Mouse (Mus musculus): ENCODE data around the gene Chst15. TPM values are rescaled to one million over a fixed set of nuclear protein-coding genes. Genes with fewer than 3 reads are reported as not detected.

The Chst15 gene
- 18.5 and 24.4 TPM in 2 replicates for polyA plus RNA-seq (2015; fragmentation: Nextera tagmentation; extraction: Ambion mirVana)

GRCm38 (mm10) chr7:132317036-132317541, at the start of gene Chst15:
Gene Chst15 (minus strand): TSS chr7:132317228.
- Histone ChIP-seq H3K4me1 (ENCODE audit: control insufficient read depth, insufficient read depth, low read depth, low read length) (peaks cover 20% of the 10 kb centered on the region), H3K9ac (ENCODE audit: low read depth, low read length) (peak within 1 kb of the TSS; percentile 89), H3K27ac (ENCODE audit: low read depth, low read length) (peak within 1 kb of the TSS; percentile 87), H3K36me3 (ENCODE audit: control insufficient read depth, insufficient read depth, low read length) (no peaks in the 10 kb centered on the region), H3K4me3 (ENCODE audit: low read length) (peak within 1 kb of the TSS; percentile 83), H3K4me2 (ENCODE audit: low read length) (peak within 1 kb of the TSS; percentile 94), H3K27me3 (replicated peaks; ENCODE audit: control insufficient read depth, insufficient read depth, low read length) (no peaks in the 10 kb centered on the region), H3K9me3 (ENCODE audit: control insufficient read depth, low read length) (no peaks in the 10 kb centered on the region)
- peak; percentile 46 for ATAC-seq
- WGBS: under 1% methylated on average over 34 of the region's 34 CpGs

- Histone ChIP-seq H3K36me3 (ENCODE audit: control insufficient read depth, insufficient read depth, low read length) (no peaks in the 10 kb centered on the region), H3K9me3 (ENCODE audit: control insufficient read depth, low read length) (no peaks in the 10 kb centered on the region), H3K27me3 (replicated peaks; ENCODE audit: control insufficient read depth, insufficient read depth, low read length) (no peaks in the 10 kb centered on the region), H3K9ac (ENCODE audit: low read depth, low read length) (no peak overlapping the region), H3K4me1 (ENCODE audit: control insufficient read depth, insufficient read depth, low read depth, low read length) (no peaks in the 10 kb centered on the region; the same call in 1 of the 2 replicates), H3K27ac (ENCODE audit: low read depth, low read length) (no peak overlapping the region), H3K4me3 (ENCODE audit: low read length) (no peak overlapping the region), H3K4me2 (ENCODE audit: low read length) (no peak overlapping the region)
- 81% methylated on average over 5 of the region's 5 CpGs for WGBS
- no peak for ATAC-seq
Measured at GRCm38 (mm10) chr7:132365703-132366384, 48.8 kb upstream of the Chst15 start.

DNA sequence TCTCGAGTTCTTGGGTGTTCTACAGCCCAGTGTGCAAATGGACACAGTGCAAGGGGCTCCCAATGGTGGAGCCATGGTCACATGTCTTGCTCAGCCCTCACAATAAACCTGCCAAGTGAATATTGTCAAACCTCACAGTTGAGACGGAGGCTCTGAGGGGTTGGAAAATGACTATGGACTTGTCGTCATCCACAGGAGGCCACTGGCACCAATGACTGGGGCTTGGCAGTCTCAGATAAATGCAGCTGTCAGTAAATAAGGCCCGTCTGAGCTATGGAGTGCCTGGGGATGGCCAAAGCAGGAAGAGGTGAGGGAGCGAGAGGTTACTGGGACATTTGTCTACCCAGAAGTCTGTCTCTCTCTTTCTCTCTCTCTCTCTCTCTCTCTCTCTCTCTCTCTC, 48.1 kb upstream of the Chst15 start:
- 81% methylated on average over 5 of the region's 5 CpGs for WGBS
- Histone ChIP-seq H3K4me1 (ENCODE audit: control insufficient read depth, insufficient read depth, low read depth, low read length) (no peaks in the 10 kb centered on the region; the same call in 1 of the 2 replicates), H3K36me3 (ENCODE audit: control insufficient read depth, insufficient read depth, low read length) (no peaks in the 10 kb centered on the region), H3K27ac (ENCODE audit: low read depth, low read length) (no peak overlapping the region), H3K9ac (ENCODE audit: low read depth, low read length) (no peak overlapping the region), H3K4me2 (ENCODE audit: low read length) (no peak overlapping the region), H3K9me3 (ENCODE audit: control insufficient read depth, low read length) (no peaks in the 10 kb centered on the region), H3K4me3 (ENCODE audit: low read length) (no peak overlapping the region), H3K27me3 (replicated peaks; ENCODE audit: control insufficient read depth, insufficient read depth, low read length) (no peaks in the 10 kb centered on the region)
- ATAC-seq: no peak

- Histone ChIP-seq H3K27me3 (replicated peaks; ENCODE audit: control insufficient read depth, insufficient read depth, low read length) (no peaks in the 10 kb centered on the region), H3K9me3 (ENCODE audit: control insufficient read depth, low read length) (no peaks in the 10 kb centered on the region), H3K36me3 (ENCODE audit: control insufficient read depth, insufficient read depth, low read length) (no peaks in the 10 kb centered on the region), H3K9ac (ENCODE audit: low read depth, low read length) (no peak overlapping the region), H3K4me1 (ENCODE audit: control insufficient read depth, insufficient read depth, low read depth, low read length) (no peaks in the 10 kb centered on the region; the same call in 1 of the 2 replicates), H3K4me2 (ENCODE audit: low read length) (no peak overlapping the region), H3K4me3 (ENCODE audit: low read length) (no peak overlapping the region), H3K27ac (ENCODE audit: low read depth, low read length) (no peak overlapping the region)
- 69% methylated on average over 5 of the region's 5 CpGs for WGBS
- no peak for ATAC-seq
Measured at GRCm38 (mm10) chr7:132364506-132364905, 47.5 kb upstream of the Chst15 start.

DNA sequence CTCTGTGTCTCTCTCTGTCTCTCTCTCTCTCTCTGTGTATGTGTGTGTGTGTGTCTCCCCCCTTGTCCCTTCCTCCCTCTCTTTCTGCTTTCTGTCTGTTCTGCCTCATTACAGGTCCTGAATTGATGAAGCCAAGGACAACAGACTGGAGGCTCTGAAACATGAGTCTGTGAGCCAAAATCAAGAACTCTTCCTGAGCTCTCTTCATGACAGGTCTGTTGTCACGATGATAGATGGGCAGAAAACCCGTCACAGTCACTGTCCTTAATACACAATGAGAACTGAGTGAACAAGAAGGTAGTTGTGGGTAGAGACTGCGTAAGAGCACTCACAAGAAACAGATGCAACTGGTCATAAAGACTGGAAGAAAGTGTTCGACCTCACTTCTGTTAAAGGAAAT, 43.3 kb upstream of the Chst15 start:
- no peaks in the 10 kb centered on the region for H3K4me1 ChIP-seq (ENCODE audit: control insufficient read depth, insufficient read depth, low read depth, low read length)
- H3K27ac ChIP-seq (ENCODE audit: low read depth, low read length): no peak overlapping the region
- H3K36me3 ChIP-seq (ENCODE audit: control insufficient read depth, insufficient read depth, low read length): no peaks in the 10 kb centered on the region
- no peak overlapping the region for H3K4me3 ChIP-seq (ENCODE audit: low read length)
- no peak overlapping the region for H3K4me2 ChIP-seq (ENCODE audit: low read length)
- WGBS: 72% methylated on average over 4 of the region's 4 CpGs
- no peaks in the 10 kb centered on the region for H3K27me3 ChIP-seq (replicated peaks; ENCODE audit: control insufficient read depth, insufficient read depth, low read length)
- H3K9ac ChIP-seq (ENCODE audit: low read depth, low read length): no peak overlapping the region
- ATAC-seq: no peak
- H3K9me3 ChIP-seq (ENCODE audit: control insufficient read depth, low read length): no peaks in the 10 kb centered on the region

DNA sequence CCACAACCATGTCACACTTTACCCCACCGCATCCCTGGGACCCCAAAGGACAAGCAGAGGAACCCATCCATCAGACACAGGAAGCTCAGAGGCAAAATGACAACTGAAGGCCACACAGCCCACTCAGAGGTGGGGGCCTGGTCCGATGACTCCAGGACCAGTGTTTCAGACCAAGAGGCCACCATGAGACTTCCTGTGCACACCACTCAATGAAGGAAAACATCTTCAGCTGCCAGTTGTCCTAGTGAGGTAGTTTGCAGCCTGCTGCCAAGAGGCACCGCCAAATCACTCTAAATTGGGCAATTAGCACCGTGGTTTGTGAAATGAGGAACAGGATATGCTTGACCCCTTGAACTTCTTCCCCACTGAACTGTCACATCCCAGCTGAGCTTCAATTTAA, 41.7 kb upstream of the Chst15 start:
- no peaks in the 10 kb centered on the region for H3K4me1 ChIP-seq (ENCODE audit: control insufficient read depth, insufficient read depth, low read depth, low read length)
- ATAC-seq: no peak
- H3K4me2 ChIP-seq (ENCODE audit: low read length): no peak overlapping the region
- 67% methylated on average over 4 of the region's 4 CpGs for WGBS
- H3K36me3 ChIP-seq (ENCODE audit: control insufficient read depth, insufficient read depth, low read length): no peaks in the 10 kb centered on the region
- H3K27me3 ChIP-seq (replicated peaks; ENCODE audit: control insufficient read depth, insufficient read depth, low read length): no peaks in the 10 kb centered on the region
- H3K27ac ChIP-seq (ENCODE audit: low read depth, low read length): no peak overlapping the region
- no peak overlapping the region for H3K9ac ChIP-seq (ENCODE audit: low read depth, low read length)
- H3K4me3 ChIP-seq (ENCODE audit: low read length): no peak overlapping the region
- no peaks in the 10 kb centered on the region for H3K9me3 ChIP-seq (ENCODE audit: control insufficient read depth, low read length)

DNA sequence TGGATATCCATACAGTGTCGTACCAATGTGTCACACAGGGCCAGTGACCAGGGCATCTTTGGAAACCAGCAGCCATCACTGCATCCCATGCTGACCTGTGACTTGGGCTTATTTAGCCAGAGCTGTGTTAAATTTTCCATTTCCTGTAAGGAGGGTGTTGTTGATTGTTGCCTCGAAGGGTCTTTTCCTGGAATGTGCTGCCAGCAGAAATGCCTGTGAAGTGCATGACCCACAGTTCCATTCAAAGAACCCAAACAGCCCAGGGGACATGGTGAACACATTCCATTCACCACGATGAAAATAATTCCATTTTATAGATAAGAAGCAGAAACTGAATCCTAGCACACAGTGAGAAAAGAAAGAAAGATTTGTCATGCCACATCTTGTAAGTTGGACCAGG, 41.2 kb upstream of the Chst15 start:
- Histone ChIP-seq H3K4me1 (ENCODE audit: control insufficient read depth, insufficient read depth, low read depth, low read length) (no peaks in the 10 kb centered on the region), H3K9ac (ENCODE audit: low read depth, low read length) (no peak overlapping the region), H3K36me3 (ENCODE audit: control insufficient read depth, insufficient read depth, low read length) (no peaks in the 10 kb centered on the region), H3K27me3 (replicated peaks; ENCODE audit: control insufficient read depth, insufficient read depth, low read length) (no peaks in the 10 kb centered on the region), H3K4me3 (ENCODE audit: low read length) (no peak overlapping the region), H3K27ac (ENCODE audit: low read depth, low read length) (no peak overlapping the region), H3K4me2 (ENCODE audit: low read length) (no peak overlapping the region), H3K9me3 (ENCODE audit: control insufficient read depth, low read length) (no peaks in the 10 kb centered on the region)
- ATAC-seq: no peak
- WGBS: 59% methylated on average over 3 of the region's 3 CpGs

DNA sequence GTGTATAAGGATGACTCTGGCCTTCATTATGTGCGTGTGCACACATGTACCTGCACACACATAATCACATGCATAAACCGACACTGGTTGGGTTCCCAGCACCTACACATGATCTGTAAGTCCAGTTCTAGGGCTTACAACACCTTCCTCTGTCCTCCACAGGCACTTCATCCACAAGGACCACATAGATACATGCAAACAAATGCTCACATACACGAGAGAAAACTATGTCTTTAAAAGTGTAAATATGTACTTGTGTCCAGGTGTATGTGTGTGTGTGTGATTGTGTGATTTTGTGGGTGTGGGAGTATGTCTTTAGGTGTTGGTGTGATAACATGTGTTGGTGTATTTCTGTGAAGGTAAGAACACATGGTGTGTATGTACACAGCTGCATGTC, 40.8 kb upstream of the Chst15 start:
- Histone ChIP-seq H3K4me1 (ENCODE audit: control insufficient read depth, insufficient read depth, low read depth, low read length) (no peaks in the 10 kb centered on the region), H3K4me2 (ENCODE audit: low read length) (no peak overlapping the region), H3K9me3 (ENCODE audit: control insufficient read depth, low read length) (no peaks in the 10 kb centered on the region), H3K4me3 (ENCODE audit: low read length) (no peak overlapping the region), H3K27ac (ENCODE audit: low read depth, low read length) (no peak overlapping the region), H3K36me3 (ENCODE audit: control insufficient read depth, insufficient read depth, low read length) (no peaks in the 10 kb centered on the region), H3K27me3 (replicated peaks; ENCODE audit: control insufficient read depth, insufficient read depth, low read length) (no peaks in the 10 kb centered on the region), H3K9ac (ENCODE audit: low read depth, low read length) (no peak overlapping the region)
- 92% methylated on average over 3 of the region's 3 CpGs for WGBS
- ATAC-seq: no peak

DNA sequence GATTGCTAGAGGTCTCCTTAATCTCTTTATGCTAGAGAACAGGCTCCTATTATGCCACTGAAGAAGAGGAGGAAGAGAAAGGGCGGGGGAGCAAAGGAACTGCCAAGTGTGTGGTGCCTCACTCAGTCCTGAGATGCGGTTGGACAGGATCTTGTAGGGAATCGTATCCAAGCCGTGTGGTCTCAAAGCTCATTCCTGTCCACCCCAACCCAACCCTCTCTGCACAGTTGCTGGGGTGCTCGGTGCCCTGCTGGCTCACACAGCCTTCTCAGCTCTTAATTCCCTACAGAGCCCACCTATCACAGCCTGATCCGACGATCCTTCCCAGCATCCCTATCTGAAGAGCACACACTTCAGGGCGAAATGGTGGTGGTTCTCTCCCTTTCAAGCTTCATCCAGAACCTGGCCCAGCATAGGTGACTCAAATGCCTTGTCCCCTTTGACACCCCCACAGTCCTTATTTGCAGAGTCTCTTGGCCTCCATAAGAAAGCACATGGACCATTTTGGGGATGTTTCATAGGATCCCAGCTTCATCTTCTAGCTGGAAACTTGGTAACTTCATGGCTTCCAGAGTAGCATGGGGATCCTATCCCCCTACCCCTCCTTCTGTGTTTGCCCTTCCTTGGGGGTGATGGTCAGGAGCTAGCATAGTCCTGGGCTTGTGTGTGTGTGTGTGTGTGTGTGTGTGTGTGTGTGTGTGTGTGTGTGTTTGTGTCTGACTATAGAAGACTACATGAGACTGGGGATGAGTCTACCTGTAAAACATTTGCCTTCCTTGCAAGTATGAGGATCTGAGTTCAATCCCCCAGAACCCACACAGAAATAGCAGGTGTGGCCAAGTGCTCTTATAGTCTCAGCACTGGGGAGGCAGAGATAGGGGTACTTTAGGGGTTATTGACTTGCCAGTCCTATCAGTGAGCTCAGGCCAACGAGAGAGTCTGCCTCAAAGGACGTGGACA, 40.1 kb upstream of the Chst15 start:
- Histone ChIP-seq H3K36me3 (ENCODE audit: control insufficient read depth, insufficient read depth, low read length) (no peaks in the 10 kb centered on the region), H3K4me1 (ENCODE audit: control insufficient read depth, insufficient read depth, low read depth, low read length) (no peaks in the 10 kb centered on the region; the same call in 1 of the 2 replicates), H3K9me3 (ENCODE audit: control insufficient read depth, low read length) (no peaks in the 10 kb centered on the region), H3K4me2 (ENCODE audit: low read length) (no peak overlapping the region), H3K27ac (ENCODE audit: low read depth, low read length) (no peak overlapping the region), H3K4me3 (ENCODE audit: low read length) (no peak overlapping the region), H3K9ac (ENCODE audit: low read depth, low read length) (no peak overlapping the region), H3K27me3 (replicated peaks; ENCODE audit: control insufficient read depth, insufficient read depth, low read length) (no peaks in the 10 kb centered on the region)
- WGBS: 37% methylated on average over 10 of the region's 10 CpGs
- no peak for ATAC-seq
